Mouse (Mus musculus) kidney, postnatal 10 days (tissue): Measurements from ENCODE around the gene Sat2.
"Not testable (repeated sequence)": the region's sequence is repeated elsewhere in the genome, so short reads cannot be mapped to it uniquely, and the experiment has no call there.

Experiments
- DNase-seq: peaks from one replicate; pipeline ENCODE4 v3.0.0; 2021; ENCODE audit warnings: mixed read lengths

Sat2 gene

DNA sequence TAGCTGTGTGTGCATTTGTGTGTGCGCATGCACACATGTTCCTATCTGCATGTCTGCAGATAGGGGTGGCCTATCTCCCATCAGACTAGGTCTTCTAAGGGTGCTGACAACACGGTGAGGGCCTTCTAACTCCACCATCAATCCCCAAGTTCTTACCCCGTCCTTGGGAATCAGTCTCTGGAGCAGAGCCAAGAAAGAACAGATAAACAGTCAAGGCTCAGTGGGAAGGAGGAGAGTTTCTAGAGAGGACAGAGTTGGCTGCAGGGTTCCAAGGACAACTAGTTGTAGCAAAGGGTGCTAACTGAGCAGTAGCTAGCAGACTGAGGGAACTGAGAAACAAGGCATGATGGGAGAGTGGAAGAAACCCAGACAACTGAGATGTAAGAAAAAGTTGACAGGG, 20.1 kb upstream of the Sat2 start:
- DNase-seq: no peak

DNA sequence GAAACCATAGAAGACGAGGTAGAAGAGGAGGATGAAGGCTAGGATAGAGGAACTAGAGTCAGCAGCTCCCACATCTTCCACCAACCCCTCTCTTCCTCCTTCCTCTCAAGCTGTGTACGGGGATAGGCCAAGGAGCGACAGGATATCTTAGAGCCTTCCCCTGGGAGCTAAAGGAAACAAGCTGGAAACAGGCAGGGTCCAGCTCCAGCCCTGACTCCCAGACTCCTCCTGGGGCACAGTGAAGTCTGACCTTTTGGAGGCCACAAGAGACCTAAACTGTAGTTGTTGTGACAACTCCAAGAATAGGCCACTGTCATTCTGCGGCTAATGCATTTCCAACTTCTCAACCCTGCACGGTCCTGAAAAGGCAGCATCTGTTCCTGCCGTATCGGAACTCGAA, 18.3 kb upstream of the Sat2 start:
- peak; percentile 37 for DNase-seq

DNA sequence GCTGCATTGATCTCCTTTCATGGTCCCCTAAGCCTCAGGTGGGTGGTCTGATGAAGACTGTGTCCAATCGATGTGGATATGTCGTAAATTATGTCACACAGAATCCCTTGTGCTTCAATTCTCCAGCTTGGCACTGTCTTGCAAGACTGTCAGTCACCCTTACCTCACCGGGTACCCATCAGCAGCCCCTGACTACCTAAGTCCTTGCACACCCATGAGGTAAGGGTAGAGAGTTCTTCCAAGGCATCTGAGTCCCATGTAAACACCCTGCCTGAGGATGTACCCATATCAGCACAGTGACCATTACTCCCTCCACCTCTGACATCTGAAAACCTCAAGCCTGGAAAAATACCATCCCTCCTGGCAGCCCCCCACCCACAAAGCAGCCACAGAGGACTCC, 17.5 kb upstream of the Sat2 start:
- no peak for DNase-seq

DNA sequence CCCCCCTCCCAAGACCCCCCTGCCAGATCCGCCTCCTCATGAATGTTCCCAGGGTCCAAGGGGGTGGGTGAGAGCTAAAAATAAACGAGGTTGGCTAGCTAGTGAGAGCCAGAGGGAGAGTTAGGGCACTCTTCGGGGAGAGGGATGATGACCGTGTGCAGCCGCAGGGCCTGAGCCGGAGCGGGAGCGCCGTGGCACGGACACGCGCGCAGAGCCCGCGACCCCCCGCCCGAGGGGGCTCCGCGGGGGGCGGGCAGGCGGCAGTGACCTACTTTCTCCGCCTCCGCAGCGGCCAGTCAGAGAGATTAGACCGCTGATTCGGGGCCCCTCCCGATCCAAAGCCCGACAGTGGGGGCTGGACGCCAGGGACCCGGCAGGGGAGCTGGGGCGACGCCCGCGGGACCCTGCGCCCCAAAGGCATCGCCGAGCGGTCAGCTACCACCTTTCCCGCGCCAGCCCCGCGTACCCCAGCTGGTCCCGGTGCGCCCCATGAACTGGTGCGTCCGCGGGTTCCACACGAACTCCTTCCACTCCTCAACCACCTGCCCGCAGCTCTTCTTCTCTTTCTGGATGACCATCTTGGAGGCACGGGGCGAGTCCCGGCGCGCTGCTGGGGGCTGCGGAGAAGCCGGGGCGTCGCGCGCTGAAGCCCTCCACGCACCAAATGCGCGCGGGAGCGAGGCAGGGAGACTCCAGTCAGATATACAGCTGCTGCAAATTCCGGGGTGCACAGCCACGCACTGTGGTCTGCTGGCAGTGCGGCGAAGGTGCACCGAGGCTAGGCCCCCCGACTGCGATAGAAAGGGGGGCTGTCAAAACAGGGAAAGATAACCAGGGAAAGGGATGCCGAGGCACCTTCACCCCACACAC, 16.8 kb upstream of the Sat2 start:
- peak; percentile 59 for DNase-seq

DNA sequence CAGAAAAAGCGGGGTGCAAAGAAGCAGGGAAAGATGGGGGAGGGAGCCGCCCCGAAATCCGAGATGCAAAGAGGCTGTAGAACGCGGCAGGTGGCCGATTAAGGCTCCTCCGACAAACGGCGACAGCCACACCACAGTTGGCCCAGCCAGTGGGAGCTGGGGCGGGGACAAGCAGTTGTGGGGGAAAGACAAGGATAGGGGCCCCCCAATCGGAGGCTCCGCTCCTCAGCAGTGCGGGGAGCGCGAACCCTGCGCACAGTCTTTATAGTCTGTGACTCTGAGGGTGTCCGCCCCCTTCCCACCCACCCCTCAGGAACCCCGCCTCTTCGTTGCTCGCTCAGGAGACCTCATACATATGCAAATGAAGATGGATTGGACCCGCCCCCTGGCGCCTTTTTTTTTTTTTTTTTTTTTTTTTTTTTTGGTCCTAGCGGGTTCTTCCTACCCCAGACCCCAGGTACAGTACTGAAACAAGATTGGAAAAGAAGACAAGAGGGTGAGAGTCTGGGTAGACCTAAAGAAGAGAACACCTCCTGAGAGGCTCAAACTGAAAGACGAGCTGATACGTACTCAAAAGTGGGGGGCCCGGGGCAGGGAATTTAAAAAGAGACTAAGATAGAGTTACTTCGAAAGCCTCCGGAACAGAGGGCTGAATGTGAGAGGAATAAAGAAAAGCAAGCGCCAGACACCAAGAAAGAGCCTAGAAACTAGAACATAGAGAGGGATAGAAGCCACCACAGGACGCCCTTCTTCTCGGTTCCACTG, 15.9 kb upstream of the Sat2 start, which contains the start of gene Atp1b2:
Atp1b2 (minus strand) TSS at position 217 of the 765 bp plus-strand sequence.
- peak; percentile 87 for DNase-seq

DNA sequence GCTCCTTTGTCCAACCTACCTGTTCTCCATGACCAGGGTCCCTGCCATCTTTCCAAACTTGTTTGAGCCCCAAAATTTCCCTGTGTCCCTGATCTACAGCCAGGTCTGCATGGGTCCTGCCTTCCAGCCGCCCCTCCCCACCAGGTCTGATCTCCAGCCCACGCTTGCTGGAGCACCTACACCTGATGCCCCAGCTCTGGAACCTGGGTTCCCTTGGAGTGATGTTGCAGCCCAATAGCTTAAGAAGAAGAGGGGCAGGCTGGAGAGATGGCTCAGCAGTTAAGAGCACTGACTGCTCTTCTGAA, 15.4 kb upstream of the Sat2 start:
- DNase-seq: no peak

DNA sequence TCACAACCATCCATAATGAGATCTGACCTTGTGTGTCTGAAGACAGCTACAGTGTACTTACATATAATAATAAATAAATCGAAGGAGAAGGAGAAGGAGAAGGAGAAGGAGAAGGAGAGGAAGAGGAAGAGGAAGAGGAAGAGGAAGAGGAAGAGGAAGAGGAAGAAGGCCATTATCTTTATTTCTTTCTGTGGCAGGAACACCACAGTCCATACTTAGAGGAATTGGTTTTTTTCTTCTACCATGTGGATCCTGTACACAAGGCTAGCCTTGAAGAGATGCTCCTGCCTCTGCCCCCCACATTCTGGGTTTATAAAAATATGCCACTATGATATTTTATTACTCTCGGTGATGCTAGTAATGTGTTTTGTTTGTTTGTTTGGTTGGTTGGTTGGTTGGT, 15.0 kb upstream of the Sat2 start:
- no peak for DNase-seq

DNA sequence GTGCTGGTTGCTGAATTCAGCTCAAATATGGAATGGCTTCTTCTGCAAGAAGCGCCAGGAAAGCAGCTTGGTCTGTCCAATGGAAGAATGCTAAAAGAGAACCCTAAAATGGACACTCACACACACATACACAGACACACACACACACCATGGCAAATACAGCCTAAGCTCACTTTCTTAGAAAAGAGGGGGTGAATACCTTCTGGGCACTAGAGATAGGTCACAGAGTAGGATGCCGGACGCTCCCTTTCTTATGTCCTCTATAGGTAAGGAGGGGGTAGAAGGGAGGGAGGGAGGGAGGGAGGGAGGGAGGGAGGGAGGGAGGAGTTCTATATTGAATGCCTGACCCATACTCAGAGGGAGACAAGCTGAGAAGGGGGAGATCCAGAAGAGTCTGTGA, 13.3 kb upstream of the Sat2 start:
- DNase-seq: no peak

DNA sequence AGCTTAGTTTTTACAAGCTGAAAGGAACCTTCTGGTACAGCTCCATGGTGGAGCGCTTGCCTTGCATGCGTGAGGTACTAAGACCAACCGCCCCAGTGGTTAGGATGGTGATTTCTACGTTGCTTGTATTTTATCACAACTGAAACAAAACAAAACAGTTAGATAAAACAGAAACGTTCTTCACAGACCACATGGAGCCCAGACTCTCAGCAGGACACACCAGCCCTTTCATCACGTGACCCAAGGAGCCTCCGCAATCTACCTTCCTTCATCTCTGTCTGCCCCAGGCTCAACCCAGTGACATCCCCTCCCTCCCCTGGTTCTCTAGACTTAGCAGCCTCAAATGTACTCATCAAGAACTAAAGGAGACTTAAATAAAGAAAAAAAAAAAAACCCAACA, 12.4 kb upstream of the Sat2 start:
- no peak for DNase-seq

DNA sequence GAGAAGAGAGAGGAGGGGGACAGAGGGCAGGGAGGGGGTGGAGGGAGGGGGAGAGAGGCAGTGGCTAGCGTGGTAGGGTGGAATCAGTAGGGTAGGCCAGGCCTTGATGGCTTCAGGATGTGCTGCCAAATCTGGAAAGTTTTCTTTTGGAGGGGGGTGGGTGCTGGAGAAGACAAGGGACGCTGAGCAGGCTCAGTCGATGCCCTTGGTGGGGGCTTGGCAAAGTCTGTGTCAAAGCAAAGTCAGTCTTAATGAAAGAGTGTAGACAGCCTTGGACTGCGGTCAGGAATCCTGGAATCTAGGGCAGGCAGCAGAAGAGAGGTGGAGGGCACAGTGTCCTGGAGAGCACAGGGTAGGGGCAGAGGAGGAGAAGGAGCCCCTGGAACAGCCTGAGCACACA, 10.9 kb upstream of the Sat2 start:
- no peak for DNase-seq

DNA sequence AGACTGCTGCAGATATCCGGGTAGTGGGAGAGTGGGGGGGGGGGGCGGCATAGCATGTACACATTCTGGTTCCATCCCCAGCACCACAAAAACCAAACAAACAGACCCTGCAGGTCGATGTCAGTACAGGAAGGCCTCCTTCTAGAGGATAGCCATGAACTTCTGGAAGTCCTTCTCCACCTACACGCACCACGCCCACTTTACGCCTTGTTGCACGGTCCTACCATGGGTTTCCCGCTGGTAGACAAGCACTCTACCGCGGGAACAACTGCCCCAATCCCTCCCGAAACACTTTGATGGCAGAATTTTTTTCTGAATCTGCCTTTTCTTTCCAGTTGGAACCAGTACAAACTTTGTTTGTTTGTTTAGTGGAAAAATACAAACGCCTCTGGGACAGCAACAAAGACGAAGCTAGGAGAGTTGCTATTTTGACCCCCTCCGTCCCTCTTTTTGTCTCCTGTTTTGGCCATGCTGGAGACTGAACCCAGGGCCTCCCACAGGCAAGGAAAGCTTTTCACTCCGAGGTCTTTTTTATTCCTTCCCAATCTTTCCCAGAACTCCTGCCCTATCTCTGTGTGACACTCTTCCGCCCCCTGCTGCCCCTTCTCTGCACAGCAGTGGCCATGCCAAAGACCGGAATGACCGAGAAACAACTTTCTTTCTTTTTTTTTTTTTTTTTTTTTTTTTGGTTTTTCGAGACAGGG, 8.1 kb upstream of the Sat2 start:
- DNase-seq: peak; percentile 94

DNA sequence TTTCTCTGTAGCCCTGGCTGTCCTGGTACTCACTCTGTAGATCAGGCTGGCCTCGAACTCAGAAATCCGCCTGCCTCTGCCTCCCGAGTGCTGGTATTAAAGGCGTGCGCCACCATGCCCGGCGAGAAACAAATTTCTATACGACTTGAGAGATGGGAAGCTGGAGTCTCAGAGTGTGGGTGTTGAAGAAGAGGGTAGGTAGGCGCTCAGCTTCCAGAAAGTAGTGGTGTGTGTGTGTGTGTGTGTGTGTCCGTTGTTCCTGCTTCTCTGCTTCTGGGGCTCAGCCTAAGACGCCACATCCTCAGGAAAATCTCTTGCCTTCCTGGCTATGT, 7.6 kb upstream of the Sat2 start:
- not testable (repeated sequence) for DNase-seq

DNA sequence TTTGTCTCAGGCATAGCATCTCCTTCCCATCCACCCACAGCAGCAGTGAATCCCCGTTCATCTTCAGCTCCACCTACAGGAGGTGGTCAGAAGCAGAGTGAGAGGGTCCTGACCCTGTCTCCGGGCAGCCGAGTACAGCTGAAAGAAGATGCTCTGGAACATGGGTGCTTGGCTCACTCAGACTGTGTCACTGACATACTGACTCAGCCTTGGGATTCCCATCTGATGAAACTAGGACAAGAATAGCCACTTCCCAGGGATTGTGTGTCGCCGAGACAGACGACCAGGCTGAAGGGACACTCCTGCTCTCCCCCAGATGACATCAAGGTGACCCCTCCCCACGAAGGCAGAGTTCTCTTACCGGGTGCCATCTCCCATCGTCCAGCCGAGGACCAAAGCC, 5.0 kb upstream of the Sat2 start:
- no peak for DNase-seq

DNA sequence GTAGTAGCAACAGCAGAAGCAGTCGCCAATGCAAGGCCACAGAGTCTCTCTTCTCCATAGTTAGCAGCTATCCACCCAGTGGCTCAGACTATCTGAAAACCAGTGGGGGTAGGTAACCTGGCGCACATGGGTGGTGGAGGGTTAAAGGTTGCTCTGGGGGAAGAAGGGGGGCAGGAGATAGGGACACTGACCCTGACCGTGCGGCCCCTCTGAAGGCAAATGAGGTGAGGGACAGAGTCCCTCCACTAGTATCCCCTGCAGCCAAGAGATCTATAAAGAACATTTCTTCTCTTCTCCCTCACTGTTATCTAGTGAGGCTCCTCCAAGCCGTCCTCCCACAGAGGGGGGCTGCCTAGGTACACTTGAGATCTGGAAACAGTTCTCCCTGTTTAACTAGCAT, 4.0 kb upstream of the Sat2 start, which contains the start of gene Shbg:
Shbg (minus strand) TSS at position 101 of the 400 bp plus-strand sequence.
- DNase-seq: no peak

DNA sequence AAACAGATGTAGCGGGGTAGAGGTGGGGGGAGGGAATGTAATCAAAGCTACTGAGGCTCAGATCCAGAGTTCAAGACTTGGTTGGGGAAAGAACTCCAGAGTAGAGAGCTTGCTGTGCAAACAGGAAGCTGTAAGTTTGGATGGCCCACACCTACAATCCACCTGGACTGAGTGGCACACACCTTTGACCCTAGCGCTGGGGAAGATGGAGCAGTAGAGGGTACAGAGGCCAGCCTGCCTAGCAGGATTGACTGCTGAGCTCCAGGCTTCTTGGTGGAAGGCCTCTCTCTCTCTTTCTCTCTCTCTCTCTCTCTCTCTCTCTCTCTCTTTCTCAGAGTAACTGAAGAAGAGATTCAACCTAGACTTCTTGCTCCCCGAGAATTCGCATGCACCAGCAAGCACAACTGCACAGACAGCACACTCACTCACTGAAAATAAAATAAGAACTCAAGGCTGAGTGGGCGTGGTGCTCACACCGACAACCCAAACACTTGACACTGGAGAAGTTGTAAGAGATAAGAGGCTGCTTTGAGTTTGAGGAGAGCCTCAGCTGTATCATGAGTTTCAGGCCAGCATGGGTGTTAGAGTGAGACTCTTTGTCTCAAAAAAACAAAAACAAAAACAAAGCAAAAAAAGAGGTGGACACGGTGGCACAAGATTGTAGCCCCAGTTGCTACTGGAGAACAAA, 1.3 kb upstream of the Sat2 start:
- DNase-seq: no peak

DNA sequence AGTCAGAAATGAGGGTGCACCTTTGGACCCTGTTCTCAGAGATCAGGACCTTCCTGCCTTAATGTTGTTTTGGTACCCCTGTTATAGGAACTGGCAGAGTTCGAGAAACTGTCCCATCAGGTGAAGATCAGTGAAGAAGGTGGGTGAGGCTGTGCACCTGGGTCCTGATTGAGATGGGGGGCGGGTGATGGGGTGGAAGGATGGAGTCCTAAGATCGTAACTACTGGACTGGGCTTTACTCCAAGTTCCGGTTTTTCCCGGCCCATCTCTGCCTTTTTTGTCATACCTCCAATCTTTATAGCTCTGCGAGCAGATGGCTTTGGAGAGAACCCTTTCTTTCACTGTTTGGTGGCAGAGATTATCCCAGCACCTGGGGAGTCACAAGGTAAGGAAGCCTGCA, 582 bp downstream of the Sat2 start:
- peak; percentile 43 for DNase-seq

DNA sequence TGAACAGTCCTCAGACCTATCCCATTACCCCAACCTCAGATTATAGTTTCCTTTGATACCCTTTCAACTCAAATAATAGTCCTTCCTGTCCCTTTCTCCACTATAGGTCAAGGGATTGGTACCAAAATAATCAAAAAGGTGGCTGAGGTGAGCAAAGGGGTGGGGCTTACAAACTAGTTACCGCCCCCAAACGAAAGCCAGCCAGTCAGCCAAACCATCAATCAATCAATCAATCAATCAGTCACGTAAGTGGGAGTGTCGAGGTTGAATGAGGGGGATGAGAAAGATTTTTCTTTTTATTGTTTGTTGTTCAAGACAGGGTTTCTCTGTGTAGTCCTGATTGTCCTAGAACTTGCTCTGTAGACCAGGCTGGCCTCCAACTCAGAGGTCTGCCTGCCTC, 1.2 kb downstream of the Sat2 start:
- no peak for DNase-seq

DNA sequence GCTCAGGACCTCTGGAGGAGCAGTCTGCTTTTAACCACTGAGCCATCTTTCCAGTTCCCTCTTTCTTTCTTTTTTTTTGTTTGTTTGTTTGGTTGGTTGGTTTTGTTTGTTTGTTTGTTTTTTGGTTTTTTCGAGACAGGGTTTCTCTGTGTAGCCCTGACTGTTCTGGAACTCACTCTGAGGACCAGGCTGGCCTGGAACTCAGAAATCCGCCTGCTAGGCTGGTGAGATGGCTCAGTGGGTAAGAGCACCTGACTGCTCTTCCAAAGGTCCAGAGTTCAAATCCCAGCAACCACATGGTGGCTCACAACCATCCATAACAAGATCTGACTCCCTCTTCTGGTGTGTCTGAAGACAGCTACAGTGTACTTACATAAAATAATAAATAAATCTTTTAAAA, 2.5 kb downstream of the Sat2 start:
- not testable (repeated sequence) for DNase-seq

DNA sequence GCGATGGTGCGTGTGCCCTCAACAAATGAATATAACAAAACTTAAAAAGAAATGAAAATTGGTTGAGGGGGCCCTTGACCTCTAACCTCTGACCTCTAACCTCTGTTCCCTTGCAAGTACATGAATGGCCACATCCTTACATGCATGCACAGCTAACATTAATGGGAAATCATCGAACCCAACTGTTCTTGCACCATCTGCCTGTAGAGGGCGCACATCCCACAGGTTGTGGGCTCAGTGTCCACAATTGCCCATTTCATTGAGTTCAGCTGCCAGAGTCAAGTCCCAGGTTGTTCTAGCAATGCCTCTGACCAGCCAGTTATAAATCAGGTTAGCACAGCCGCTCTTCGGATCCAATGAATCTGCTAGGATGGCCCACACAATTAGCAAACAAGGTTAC, 6.5 kb downstream of the Sat2 start:
- DNase-seq: peak; percentile 88

DNA sequence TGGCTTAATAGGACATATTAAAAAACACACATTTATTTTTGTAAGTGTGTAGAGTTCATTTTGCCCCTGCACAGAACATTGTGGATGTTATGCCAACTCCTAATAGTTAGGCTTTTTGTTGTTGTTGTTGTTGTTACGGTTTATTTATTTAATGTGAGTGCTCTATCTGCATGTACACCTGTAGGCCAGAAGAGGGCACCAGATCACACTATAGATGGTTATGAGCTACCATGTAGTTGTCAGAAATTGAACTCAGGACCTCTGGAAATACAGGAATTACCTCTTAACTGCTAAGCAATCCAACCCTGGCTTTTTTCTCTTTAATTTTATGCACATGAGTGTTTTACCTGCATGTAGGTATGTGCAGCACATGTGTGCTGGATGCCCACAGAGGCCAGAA, 8.0 kb downstream of the Sat2 start:
- DNase-seq: no peak

DNA sequence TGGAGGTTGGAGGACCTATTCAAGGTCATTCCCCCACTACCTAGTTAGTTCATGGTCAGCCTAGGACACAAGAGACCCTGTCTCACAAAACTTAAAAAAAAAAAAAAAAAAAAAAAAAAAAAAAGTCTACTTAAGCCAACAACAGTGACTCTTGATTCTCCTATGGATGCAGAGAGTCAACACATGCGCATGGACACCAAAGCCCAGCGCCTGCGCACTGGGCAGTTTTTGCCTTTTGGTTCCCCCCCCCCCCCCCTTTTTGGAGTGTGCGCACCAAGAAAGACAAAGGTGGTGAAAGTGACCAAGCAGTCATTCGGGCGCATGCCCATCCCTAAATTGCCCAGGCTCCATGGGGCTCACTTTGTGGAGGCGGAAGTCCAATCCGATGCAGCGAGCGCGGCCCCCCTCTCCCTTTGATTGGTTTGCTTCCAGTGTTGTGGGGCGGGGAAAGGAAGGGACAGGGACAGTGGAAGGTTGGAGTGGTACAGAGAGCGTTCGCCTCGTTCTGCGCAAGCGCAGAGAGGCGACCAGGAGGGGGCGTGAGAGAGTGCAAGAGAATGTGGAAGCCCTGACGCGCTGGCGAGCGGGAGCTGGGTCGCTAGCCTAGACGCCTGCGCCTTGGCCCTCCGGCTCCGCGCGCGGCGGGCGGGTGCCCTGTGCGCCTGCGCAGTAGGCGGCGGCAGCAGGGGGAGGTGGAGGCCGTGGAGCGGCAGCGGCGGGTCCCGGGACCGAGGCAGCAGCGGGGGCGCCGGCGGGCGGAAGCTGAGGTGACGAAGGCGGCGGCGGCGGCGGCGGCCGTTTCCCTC, 10.7 kb downstream of the Sat2 start, which contains the start of gene Fxr2:
Fxr2 (plus strand) TSS at position 707 of the 806 bp plus-strand sequence.
- DNase-seq: peak; percentile 100
